Mouse (Mus musculus) cerebellum, postnatal 10 days (tissue): ENCODE measurements around the gene Rufy4.
A peak's percentile ranks its signal among the peaks of the same experiment; 100 is the strongest.

Experiments used
- DNase-seq, 2 experiments: peaks; one replicate each; pipeline ENCODE4 v3.0.0; 2021; ENCODE audit warnings: mixed read lengths in 2 of 2

Gene Rufy4

GRCm38 (mm10) chr1:74106214-74106613 lies 19.1 kb upstream of the Rufy4 start:
- DNase-seq: no peak

GRCm38 (mm10) chr1:74107931-74108618 lies 17.3 kb upstream of the Rufy4 start:
- DNase-seq: no peak

- no peak for DNase-seq
Measured at GRCm38 (mm10) chr1:74109670-74110069, 15.7 kb upstream of the Rufy4 start.

GRCm38 (mm10) chr1:74110932-74111695 lies 14.2 kb upstream of the Rufy4 start:
- DNase-seq: peak; percentile 77 to 87

GRCm38 (mm10) chr1:74111696-74112030 lies 13.7 kb upstream of the Rufy4 start:
- DNase-seq: no peak

- DNase-seq: no peak
Measured at GRCm38 (mm10) chr1:74113071-74113470, 12.3 kb upstream of the Rufy4 start.

GRCm38 (mm10) chr1:74117876-74118275 lies 7.5 kb upstream of the Rufy4 start:
- DNase-seq: no peak

- peak; percentile 61 to 74 for DNase-seq
Measured at GRCm38 (mm10) chr1:74119115-74119514, 6.2 kb upstream of the Rufy4 start.

GRCm38 (mm10) chr1:74121138-74121537 lies 4.2 kb upstream of the Rufy4 start:
- DNase-seq: peak in 1 of 2 experiments; percentile 37

- peak; percentile 62 to 74 for DNase-seq
Measured at GRCm38 (mm10) chr1:74121821-74122576, 3.3 kb upstream of the Rufy4 start.

- DNase-seq: no peak
Measured at GRCm38 (mm10) chr1:74123215-74123614, 2.1 kb upstream of the Rufy4 start.

GRCm38 (mm10) chr1:74124021-74124981 lies 1.0 kb upstream of the Rufy4 start, which contains the start of gene Tns1:
TSS of gene Tns1 (minus strand) at chr1:74124449.
- DNase-seq: peak; percentile 35 to 42

- no peak for DNase-seq
Measured at GRCm38 (mm10) chr1:74130883-74131659, 5.7 kb downstream of the Rufy4 start.

- no peak for DNase-seq
Measured at GRCm38 (mm10) chr1:74132011-74132410, 6.7 kb downstream of the Rufy4 start.

GRCm38 (mm10) chr1:74133954-74134353 lies 8.6 kb downstream of the Rufy4 start:
- DNase-seq: peak in 1 of 2 experiments; percentile 56

- DNase-seq: no peak
Measured at GRCm38 (mm10) chr1:74135326-74135950, 10.1 kb downstream of the Rufy4 start.

- DNase-seq: no peak
Measured at GRCm38 (mm10) chr1:74139415-74139814, 14.1 kb downstream of the Rufy4 start.

GRCm38 (mm10) chr1:74141781-74142180 lies 16.4 kb downstream of the Rufy4 start:
- DNase-seq: no peak

- DNase-seq: no peak
Measured at GRCm38 (mm10) chr1:74149106-74149885, 24.0 kb downstream of the Rufy4 start.

GRCm38 (mm10) chr1:74150101-74150500 lies 24.8 kb downstream of the Rufy4 start:
- no peak for DNase-seq
